Mouse (Mus musculus) hindbrain, embryonic 11.5 days (tissue): Measurements from ENCODE around the gene Zfp319. TPM values are rescaled to one million over a fixed set of nuclear protein-coding genes. Genes with fewer than 3 reads are reported as not detected.

Source experiments
- ATAC-seq: fragments of 200-750 bp; cut with Nextera tagmentation; 2 replicates; pipeline ENCODE4 v1.8.0; 2017; ENCODE audit warnings: mild to moderate bottlenecking, moderate TSS enrichment, moderate library complexity; ENCODE audit not compliant: low FRiP score
- DNase-seq: peaks from one replicate; pipeline ENCODE4 v3.0.0-alpha.2; 2015; ENCODE audit warnings: low spot score
- H3K27ac ChIP-seq: fragments of 300-500 bp; sonication (generic); 2 replicates; pipeline ENCODE4 v1.5.1; 2014; ENCODE audit warnings: mild to moderate bottlenecking, low read depth, low read length
- H3K27me3 ChIP-seq: fragments of 300-500 bp; sonication (generic); 2 replicates; pipeline ENCODE4 v1.6.1; 2014; ENCODE audit warnings: mild to moderate bottlenecking, low read length, moderate library complexity, mixed read lengths; ENCODE audit not compliant: control insufficient read depth, insufficient read depth
- H3K36me3 ChIP-seq: fragments of 300-500 bp; sonication (generic); 2 replicates; pipeline ENCODE4 v1.6.1; 2014; ENCODE audit warnings: mild to moderate bottlenecking, low read length, moderate library complexity, mixed read lengths; ENCODE audit not compliant: control insufficient read depth, insufficient read depth
- H3K4me1 ChIP-seq: fragments of 300-500 bp; sonication (generic); replicated peaks from 2 replicates; pipeline ENCODE4 v1.6.1; 2014; ENCODE audit warnings: low read length, mixed read lengths; ENCODE audit not compliant: control insufficient read depth, insufficient read depth
- H3K4me2 ChIP-seq: fragments of 300-500 bp; sonication (generic); replicated peaks from 2 replicates; pipeline ENCODE4 v1.6.1; 2014; ENCODE audit warnings: mild to moderate bottlenecking, low read depth, low read length
- H3K4me3 ChIP-seq: fragments of 300-500 bp; sonication (generic); 2 replicates; pipeline ENCODE4 v1.5.1; 2014; ENCODE audit warnings: low read depth, low read length
- H3K9ac ChIP-seq: fragments of 300-500 bp; sonication (generic); 2 replicates; pipeline ENCODE4 v1.6.1; 2014; ENCODE audit warnings: low read depth, low read length
- H3K9me3 ChIP-seq: fragments of 300-500 bp; sonication (generic); 2 replicates; pipeline ENCODE4 v1.6.1; 2016; ENCODE audit warnings: low read length; ENCODE audit not compliant: control insufficient read depth
- WGBS: fragments of 180-500 bp; shearing (Covaris S2); extraction: QIAGEN DNeasy Blood & Tissue Kit; methylation state at CpG from one replicate; pipeline ENCODE4 v1.1.7; 2014; 5-methylcytosine and 5-hydroxymethylcytosine counted together
- polyA plus RNA-seq: library from polyadenylated mRNA; unstranded; fragments of >200 nt; fragmentation: Nextera tagmentation; extraction: Ambion mirVana; gene quantifications from 2 replicates; pipeline ENCODE4 v1.2.1, GENCODE M21; 2014

The Zfp319 gene
- polyA plus RNA-seq, 1 experiment from 2014 or later = 8.9 TPM

DNA sequence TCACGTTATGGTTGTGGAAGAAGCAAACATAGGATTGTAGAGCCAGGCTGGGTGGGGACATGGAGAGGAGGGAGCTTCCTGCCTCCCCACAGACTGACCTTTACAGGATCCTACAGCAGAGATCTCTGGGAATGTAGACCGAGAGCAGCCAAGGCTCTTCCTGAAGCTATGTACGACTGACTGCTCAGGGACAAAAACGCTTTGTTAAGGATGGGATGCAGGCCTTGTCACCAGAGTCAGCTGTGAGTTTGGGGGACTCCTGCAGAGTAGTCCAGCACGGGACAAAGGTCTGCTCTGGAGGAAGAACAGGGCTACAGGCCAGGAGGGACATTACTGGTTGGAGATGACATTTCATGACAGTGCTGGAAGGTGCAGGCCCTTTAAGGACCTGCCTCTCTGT, 7.1 kb downstream of the Zfp319 start:
- WGBS = 47% methylated on average over 5 of the region's 5 CpGs
- H3K36me3 ChIP-seq = peaks cover 13% of the 10 kb centered on the region; the same call in 1 of the 2 replicates
- H3K9me3 ChIP-seq = no peaks in the 10 kb centered on the region
- H3K9ac ChIP-seq = no peak overlapping the region
- peaks cover 3% of the 10 kb centered on the region; the same call in 1 of the 2 replicates for H3K27me3 ChIP-seq
- DNase-seq (no peak), ATAC-seq (no peak)
- H3K4me1 ChIP-seq = no peaks in the 10 kb centered on the region; the same call in 1 of the 2 replicates
- H3K4me3 ChIP-seq = no peak overlapping the region
- H3K4me2 ChIP-seq = no peak overlapping the region
- H3K27ac ChIP-seq = no peak overlapping the region

- 91% methylated on average over 3 of the region's 3 CpGs for WGBS
- peaks cover 7% of the 10 kb centered on the region; the same call in 1 of the 2 replicates for H3K36me3 ChIP-seq
- ATAC-seq (no peak), DNase-seq (no peak)
- no peak overlapping the region for H3K4me3 ChIP-seq
- H3K9ac ChIP-seq = no peak overlapping the region
- H3K9me3 ChIP-seq = no peaks in the 10 kb centered on the region
- H3K27ac ChIP-seq = no peak overlapping the region
- peaks cover 3% of the 10 kb centered on the region; the same call in 1 of the 2 replicates for H3K27me3 ChIP-seq
- H3K4me1 ChIP-seq = no peaks in the 10 kb centered on the region; the same call in 1 of the 2 replicates
- H3K4me2 ChIP-seq = no peak overlapping the region
Observed at GRCm38 (mm10) chr8:95323201-95323600, 8.5 kb downstream of the Zfp319 start.

GRCm38 (mm10) chr8:95320224-95321139, 11.3 kb downstream of the Zfp319 start:
- 3% methylated on average over 41 of the region's 41 CpGs for WGBS
- H3K9ac ChIP-seq = peak overlapping the region; percentile 44; the same call in 1 of the 2 replicates
- no peak overlapping the region for H3K27ac ChIP-seq

GRCm38 (mm10) chr8:95315350-95315749, 16.4 kb downstream of the Zfp319 start:
- Histone ChIP-seq H3K27ac (no peak overlapping the region), H3K27me3 (no peaks in the 10 kb centered on the region), H3K36me3 (no peaks in the 10 kb centered on the region), H3K9me3 (no peaks in the 10 kb centered on the region), H3K4me3 (no peak overlapping the region), H3K4me1 (no peaks in the 10 kb centered on the region), H3K9ac (no peak overlapping the region), H3K4me2 (no peak overlapping the region)
- ATAC-seq (no peak), DNase-seq (no peak)
- WGBS = 93% methylated on average over 1 of the region's 1 CpGs

More at GRCm38 (mm10) chr8:95320224-95321139, 11.3 kb downstream of the Zfp319 start:
- Histone ChIP-seq H3K9me3 (no peaks in the 10 kb centered on the region), H3K4me1 (no peaks in the 10 kb centered on the region), H3K27me3 (peaks cover 3% of the 10 kb centered on the region; the same call in 1 of the 2 replicates), H3K36me3 (peaks cover 2% of the 10 kb centered on the region; the same call in 1 of the 2 replicates), H3K4me3 (peak overlapping the region; percentile 32), H3K4me2 (peak overlapping the region; percentile 70)
- DNase-seq (peak; percentile 62), ATAC-seq (peak; percentile 58)

DNA sequence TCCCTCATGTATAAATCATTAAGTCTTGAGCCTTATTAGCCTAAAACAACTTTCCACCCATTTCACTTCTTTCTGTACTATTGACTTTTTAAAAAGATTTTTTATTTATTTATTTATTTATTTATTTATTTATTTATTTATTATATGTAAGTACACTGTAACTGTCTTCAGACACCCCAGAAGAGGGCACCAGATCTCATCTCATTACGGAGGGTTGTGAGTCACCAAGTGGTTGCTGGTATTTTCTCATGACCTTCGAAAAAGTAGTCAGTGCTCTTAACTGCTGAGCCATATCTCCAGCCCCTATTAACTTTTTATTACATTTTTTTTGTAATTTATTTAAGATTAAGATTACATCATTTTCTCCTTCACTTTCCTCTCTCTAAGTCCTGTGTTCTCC, 17.0 kb downstream of the Zfp319 start:
- H3K27me3 ChIP-seq = no peaks in the 10 kb centered on the region
- no peak for DNase-seq
- no peak overlapping the region for H3K4me2 ChIP-seq
- H3K9me3 ChIP-seq = no peaks in the 10 kb centered on the region
- no peak overlapping the region for H3K27ac ChIP-seq
- H3K36me3 ChIP-seq = no peaks in the 10 kb centered on the region
- 81% methylated on average over 2 of the region's 2 CpGs for WGBS
- H3K4me3 ChIP-seq = no peak overlapping the region
- no peaks in the 10 kb centered on the region for H3K4me1 ChIP-seq
- no peak for ATAC-seq
- no peak overlapping the region for H3K9ac ChIP-seq

GRCm38 (mm10) chr8:95313857-95314256, 17.9 kb downstream of the Zfp319 start:
- Histone ChIP-seq H3K4me3 (no peak overlapping the region), H3K9ac (no peak overlapping the region), H3K27ac (no peak overlapping the region), H3K27me3 (no peaks in the 10 kb centered on the region), H3K9me3 (no peaks in the 10 kb centered on the region), H3K4me1 (no peaks in the 10 kb centered on the region), H3K4me2 (no peak overlapping the region), H3K36me3 (no peaks in the 10 kb centered on the region)
- DNase-seq = no peak
- 92% methylated on average over 6 of the region's 6 CpGs for WGBS
- no peak for ATAC-seq

DNA sequence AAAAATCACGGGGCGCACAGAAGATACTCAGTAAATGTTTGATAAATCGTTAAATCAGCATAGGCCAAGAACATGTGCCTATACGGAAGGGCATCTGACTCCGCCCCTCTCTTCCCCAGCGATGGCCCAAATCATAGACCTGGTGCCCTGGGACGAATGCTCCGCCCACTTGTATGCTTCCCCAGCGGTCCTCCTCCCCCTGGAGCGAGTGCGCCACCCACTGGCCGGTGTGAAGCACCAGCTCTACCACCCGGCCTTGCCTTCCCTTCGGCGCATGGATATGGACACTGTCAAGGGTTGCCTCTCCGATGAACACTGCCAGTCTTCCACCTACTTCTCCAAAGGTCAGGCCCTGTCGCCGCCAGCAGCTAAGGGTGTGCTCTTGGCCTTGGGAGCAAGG, 18.9 kb downstream of the Zfp319 start:
- WGBS = 68% methylated on average over 18 of the region's 18 CpGs

DNA sequence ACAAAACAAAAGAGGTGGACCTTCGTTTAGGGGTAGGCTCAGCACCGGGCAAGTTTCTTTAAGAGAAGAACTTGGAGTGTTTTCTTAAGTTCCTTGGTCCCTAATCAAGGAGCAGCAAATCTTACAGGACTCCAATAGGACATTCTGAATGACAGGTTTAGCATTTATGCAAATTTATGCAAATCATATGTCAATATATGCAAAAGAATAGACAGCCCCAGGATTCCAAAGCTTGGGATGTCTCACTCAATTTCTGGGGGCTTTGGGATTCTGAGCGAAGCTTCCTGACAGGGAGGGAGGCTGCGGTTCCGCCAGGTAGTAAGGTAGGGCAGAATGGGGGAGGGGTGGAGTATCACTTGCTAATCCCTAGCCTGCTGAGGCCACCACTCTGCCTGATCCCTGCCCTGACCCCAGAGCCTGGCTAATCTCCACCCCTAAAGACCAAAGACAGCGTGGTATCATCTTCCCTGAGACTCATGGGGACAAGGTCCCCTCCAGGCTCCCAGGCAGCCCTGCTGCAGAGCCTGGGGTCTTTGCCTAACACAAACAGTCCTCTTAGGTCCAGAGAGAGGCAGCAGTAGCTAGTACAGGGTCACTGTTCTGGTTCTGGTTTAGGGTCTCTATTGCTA, 21.3 kb downstream of the Zfp319 start, which contains the start of gene Tepp:
Gene Tepp (plus strand): TSS at position 225 of the 629 bp plus-strand sequence.
- Histone ChIP-seq H3K36me3 (no peaks in the 10 kb centered on the region), H3K4me1 (no peaks in the 10 kb centered on the region), H3K4me3 (no peak within 1 kb of the TSS), H3K9ac (no peak within 1 kb of the TSS), H3K4me2 (no peak within 1 kb of the TSS), H3K9me3 (no peaks in the 10 kb centered on the region), H3K27me3 (no peaks in the 10 kb centered on the region), H3K27ac (no peak within 1 kb of the TSS)
- DNase-seq = no peak
- 31% methylated on average over 6 of the region's 6 CpGs for WGBS
- peak; percentile 69 for ATAC-seq

More for the DNA sequence above, 18.9 kb downstream of the Zfp319 start:
- no peaks in the 10 kb centered on the region for H3K9me3 ChIP-seq
- DNase-seq (no peak), ATAC-seq (no peak)
- no peaks in the 10 kb centered on the region for H3K36me3 ChIP-seq
- no peak overlapping the region for H3K27ac ChIP-seq
- H3K4me2 ChIP-seq = no peak overlapping the region
- no peak overlapping the region for H3K9ac ChIP-seq
- no peaks in the 10 kb centered on the region for H3K27me3 ChIP-seq
- no peaks in the 10 kb centered on the region for H3K4me1 ChIP-seq
- no peak overlapping the region for H3K4me3 ChIP-seq
